Mouse (Mus musculus) heart, postnatal 4 days (tissue): ENCODE data around the gene Ctso. TPM values are rescaled to one million over a fixed set of nuclear protein-coding genes. Genes with fewer than 3 reads are reported as not detected.
A peak's percentile ranks its signal among the peaks of the same experiment; 100 is the strongest.

Experiments
- DNase-seq: peaks from one replicate; pipeline ENCODE4 v3.0.0; 2021
- total RNA-seq, 2 experiments: library from RNA; stranded (reverse); gene quantifications; 2 replicates each; pipeline ENCODE4 v1.2.3; 2021

The Ctso gene
- total RNA-seq: 1 to 10 TPM; 7.6 to 8.3 TPM

DNA sequence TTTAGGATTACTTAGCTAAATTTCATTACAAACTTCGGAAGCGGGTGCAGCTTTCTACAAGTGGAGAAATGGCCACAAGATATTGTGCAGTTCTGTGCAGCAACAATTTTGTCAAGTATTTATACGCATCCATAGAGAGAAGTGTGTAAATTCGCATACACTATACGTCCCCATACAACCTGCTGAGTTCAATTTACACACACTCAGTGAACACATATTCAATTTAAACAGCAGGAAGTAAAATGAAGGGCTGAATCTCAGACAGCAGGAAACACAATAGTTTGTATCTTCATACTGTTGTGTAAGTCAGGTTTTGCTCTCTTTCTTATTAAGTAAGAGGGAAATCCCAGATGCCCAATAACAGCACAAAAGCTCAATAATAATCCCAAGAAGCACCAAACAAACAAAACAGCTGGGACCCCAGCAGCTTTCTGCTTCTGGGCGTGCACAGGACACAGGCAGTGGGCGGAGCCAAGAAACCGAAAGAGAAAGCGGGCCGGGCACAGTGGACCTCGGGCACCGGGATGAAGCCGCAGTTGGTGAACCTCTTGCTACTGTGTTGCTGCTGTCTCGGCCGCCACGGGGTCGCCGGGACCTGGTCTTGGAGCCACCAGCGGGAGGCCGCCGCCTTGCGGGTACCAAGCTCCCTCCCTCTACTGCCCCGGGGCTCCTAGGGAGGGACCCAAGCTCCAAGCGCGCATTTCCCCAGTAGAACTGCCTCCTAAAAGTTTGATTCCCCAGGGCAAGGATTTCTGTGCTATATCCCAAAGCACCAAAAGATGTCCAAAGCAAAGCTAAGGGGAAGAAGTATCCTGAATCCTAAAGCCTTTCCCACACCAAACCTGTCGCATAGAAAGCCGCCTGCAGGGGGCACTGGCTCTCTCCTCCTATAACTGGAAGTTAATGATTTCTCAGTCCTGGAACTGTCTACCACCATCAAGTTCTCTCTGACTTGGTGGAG is at the start of gene Ctso:
Gene Ctso (plus strand): TSS at position 461 of the 961 bp plus-strand sequence.
- peak; percentile 88 for DNase-seq

GRCm38 (mm10) chr3:81883916-81884315 is 48.5 kb upstream of the Ctso start:
- DNase-seq: no peak

DNA sequence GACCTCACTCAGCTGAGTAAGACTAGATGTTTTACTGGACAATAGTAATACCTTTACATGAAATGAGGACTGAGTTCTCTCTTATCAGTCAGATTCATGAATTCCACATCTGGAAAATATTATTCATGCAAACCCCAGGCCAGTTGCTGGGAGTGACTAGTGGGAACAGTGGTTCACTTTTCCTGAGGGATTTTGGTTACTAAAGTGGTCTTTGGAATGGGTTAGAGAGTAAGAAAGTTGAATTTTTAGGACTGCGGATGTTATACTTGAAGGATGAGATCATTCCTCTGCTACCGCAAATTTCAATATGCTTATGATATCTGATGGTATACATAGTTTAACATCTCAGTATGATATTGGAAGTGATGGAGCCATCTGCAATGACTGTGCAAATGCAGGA is 46.8 kb upstream of the Ctso start:
- no peak for DNase-seq

DNA sequence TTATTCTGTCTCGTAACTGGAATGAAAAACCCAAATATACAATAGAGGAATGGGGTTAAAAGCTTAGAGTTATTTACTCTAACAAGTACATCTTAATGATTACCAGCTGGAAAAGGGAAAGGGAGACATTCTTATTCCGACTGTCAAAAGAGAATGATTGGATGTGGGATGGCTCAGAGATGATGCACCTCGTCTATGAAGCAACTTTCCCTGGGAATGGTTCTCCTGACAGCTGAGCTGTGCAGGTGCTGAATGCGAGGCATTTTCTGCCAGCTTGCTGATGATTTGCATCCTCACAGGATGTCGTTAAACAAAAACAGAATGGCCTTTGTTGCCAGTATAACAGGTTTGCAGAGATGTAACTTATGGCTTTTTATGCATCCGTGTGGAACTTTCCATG is 43.3 kb upstream of the Ctso start:
- no peak for DNase-seq

DNA sequence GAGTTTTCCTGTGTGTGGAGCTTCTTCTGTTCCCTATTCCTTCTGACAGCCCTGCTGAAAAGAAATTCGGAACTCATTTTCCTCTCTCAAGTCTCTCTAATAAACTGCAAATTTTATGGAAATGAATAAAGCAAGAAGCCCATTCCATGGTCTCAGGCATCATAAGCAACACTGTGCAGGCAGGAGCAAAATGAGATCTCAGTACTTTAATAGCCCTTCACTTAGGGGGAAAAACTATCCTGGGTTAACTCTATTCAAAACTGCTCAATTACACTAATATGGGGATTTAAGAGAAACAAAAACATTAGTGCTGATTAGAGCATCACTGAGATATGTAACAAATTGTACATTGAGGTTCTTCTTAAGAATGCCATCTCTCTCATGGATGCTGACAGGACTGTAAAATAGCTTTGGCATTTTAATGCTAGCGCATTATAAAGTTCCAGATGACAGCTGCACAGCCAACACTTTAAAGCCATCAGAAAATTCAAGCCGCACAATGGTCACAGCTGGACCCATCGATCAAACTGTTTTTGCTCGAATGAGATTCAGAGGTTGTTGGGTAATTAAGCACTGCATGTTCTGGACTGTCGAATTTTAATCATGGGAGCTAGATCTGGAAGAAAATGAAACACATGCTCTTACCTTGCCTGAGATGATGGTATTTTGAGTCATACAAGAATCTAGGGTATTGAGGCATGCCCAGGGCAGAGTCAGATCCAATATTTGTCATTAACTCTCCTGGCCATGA is 21.9 kb upstream of the Ctso start:
- no peak for DNase-seq

DNA sequence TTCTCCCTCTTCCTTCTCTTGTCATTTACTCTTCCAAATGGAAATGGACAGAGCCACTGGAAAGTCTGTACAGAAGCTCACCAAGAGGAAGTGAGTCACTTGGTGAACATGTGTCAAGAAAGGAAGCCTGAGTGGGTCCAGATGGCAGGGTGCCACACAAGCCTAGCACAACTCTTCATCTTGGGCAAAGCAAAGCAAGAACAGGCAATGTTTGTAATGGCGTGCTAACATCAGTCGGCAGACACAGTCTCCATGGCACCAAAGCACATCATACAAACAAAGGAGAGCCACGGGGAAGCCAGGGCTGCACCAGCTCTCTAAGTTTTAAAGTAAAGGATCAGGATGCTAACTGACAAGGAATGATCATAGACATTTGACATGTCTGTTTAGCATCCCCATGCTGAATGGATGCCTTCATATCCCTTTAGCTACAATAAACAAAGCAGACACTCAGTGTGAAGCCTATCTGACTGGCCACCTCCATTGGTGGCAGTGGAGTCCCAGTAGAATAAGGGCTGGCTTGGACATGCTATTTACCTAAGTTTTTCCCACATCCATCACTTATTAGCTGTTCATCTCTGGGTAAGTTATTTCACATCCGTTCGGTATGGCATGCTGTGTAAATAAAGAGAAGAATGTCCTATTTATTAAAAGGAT is 16.2 kb upstream of the Ctso start:
- peak; percentile 41 for DNase-seq

DNA sequence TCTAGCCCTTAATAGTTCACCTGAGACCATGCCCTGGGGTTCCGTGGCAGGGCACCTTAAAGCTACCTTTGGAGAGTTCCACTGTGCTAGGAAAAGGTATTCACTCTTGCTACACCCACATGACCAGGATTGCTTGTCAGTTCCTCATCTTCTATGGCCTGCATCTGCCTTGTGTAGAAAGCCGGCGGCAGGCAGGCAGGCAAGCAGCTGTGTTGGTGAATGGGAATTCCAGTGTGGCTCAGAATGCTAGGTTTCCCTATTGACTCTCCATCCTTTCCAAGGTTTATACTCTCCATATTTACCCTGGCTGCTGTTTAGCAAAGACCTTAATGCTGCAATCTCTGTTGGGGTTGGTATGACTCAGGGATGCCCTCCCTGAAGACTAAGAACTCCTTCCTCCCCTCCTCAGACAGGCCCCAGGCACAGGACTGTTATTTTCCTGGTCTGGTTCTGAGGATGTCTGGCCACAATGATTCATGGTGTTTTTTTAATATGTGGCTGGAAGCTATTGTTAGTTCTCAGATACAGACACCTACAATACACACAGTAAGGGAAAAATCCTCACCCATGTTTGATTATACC is 15.0 kb upstream of the Ctso start:
- DNase-seq: no peak

- no peak for DNase-seq
These were observed 14.2 kb upstream of the Ctso start for GRCm38 (mm10) chr3:81918215-81918614.

- DNase-seq: no peak
These were observed 12.7 kb upstream of the Ctso start for GRCm38 (mm10) chr3:81919681-81920080.

- peak; percentile 9 for DNase-seq
These were observed 9.5 kb upstream of the Ctso start for GRCm38 (mm10) chr3:81922910-81923309.

DNA sequence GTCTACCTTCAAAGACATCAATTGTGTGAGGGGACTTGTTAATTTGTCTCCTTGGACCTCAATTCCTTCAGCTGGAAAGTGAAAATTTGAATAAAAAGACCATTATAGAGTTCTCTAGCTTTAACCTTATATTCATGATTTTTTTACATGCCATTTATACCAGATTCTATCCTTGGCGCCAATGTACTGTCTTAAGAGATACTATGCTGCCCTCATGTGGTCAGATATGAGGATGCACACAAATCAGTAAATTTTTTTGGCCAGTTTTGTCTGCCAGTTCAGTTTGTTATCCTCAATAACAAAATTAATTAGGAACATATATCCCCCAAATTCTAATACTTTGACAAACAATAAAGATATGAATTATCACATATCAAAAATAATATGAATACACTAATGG is 7.5 kb upstream of the Ctso start:
- peak; percentile 51 for DNase-seq

DNA sequence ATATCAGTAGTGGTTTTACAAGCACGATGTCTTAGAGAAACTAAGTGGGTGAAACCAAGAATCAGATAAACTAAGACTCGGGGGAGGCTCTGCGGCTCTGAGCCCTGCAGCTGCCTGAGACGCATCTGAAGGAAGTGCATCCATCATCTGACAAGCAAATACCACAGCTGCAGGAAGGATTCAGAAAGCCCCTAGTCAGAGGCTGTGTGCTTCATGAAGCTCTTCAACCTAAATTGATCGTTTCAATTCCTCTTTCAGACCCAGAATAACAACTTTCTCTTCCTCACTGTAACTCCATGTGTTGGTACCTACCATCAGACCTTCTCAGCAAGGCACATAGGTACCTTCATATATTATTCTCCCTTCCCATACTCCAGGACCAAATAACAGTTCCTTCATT is 6.5 kb upstream of the Ctso start:
- no peak for DNase-seq

DNA sequence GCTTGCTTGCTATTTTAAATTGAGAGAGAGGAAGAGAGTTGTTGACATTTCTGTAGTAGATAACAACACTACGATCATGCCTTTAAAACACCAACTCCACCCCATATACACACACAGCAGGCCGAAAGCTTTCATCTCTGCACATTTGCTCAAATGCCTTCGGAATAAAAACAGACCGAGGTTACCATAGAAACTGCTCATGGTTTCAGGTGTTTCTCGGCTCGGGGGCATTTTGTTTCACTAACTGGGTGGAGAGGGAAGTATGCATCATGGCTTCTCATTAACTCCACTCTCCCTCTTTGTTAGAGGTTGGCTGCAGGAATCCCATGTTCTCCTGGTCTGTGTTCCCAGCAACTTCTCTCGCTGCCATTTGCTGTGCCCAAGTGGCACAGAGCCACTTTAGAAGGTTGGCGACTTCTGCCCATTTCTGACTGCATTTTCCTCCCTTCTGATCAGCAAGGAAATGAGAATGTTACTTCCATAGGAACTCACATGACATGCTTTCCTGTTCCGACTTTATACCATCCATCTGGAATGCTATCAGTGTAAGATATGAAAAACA is 5.6 kb upstream of the Ctso start:
- no peak for DNase-seq

GRCm38 (mm10) chr3:81929073-81929472 is 3.3 kb upstream of the Ctso start:
- DNase-seq: no peak

DNA sequence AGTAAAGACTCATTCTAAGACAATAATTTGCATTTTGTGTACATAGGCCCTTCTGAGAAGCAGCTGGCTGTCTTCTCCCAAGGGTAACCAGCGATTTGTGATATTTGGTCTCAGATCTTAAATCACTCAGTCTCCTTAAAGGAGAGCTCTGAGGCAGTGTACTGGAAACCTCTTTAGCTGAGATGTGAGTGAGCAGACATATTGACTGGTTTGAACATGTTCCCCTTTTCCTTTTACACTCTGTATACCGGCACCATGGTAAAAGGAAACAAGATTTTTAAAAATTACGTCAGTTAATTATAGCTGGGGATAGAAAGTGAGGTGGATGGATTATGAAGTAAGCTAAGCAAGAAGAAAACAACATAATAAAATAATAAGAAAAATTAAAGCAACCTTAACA is 706 bp upstream of the Ctso start:
- DNase-seq: no peak

DNA sequence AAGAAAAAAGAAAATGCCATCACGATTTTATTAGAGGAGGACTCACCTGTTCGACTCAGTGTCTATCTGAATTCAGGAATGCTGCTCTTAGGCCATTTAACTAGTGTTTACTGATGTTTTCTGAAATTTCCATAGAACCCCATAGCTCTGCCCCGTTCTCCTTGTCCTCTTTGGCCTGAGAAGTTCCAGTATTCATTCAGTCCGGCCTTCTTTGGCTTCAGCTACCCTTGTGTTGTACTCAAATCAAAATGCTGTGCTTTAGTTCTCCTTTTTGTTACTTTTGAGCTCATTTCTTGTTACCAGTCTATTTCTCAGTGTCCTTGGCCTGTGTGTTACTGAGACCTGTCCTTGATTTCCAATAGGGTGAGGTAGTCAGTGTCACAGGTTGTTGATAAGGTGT is 947 bp downstream of the Ctso start:
- DNase-seq: no peak

GRCm38 (mm10) chr3:81938924-81939323 is 6.5 kb downstream of the Ctso start:
- no peak for DNase-seq

GRCm38 (mm10) chr3:81942341-81942740 is 9.9 kb downstream of the Ctso start:
- DNase-seq: no peak

DNA sequence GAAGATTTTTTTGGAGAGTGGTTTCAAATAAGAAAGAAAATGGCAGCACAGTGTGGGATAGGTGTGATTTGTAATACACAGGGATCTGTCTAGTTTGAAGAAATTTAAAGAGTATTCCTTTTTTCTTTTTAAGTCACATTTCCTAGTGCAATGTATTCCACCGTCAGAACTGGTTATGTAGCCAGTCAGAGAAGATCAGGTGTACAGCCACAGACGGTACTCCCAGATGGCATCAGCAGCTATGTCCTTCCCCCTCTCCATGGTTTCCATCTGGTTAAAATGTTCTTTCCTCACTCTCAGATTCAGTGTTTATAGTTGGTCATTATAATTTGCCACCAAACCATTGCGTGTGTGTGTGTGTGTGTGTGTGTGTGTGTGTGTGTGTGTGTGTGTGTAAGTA is 10.7 kb downstream of the Ctso start:
- no peak for DNase-seq

DNA sequence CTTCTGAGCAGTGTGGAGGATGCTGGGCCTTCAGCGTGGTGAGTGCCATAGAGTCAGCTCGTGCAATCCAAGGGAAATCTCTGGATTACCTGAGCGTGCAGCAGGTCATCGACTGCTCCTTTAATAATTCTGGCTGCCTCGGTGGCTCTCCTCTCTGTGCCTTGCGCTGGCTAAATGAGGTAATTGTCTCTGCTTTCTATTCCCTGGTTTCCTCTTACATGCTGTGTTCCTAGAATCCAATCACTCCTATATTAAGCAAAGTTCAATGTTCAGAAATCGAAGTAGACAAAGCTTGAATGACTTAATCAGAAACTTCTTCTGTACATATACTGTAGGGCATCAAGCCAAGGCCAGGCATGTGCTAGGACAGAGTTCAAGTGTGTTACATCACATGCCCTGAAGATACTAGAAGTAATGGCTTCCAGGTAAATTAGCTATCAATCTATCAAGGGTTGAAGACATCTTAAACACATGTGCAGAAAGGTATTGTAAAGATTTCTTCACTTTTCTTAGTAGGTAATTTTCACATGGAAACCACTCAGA is 12.5 kb downstream of the Ctso start:
- DNase-seq: no peak

- no peak for DNase-seq
These were observed 16.6 kb downstream of the Ctso start for GRCm38 (mm10) chr3:81949048-81949447.

DNA sequence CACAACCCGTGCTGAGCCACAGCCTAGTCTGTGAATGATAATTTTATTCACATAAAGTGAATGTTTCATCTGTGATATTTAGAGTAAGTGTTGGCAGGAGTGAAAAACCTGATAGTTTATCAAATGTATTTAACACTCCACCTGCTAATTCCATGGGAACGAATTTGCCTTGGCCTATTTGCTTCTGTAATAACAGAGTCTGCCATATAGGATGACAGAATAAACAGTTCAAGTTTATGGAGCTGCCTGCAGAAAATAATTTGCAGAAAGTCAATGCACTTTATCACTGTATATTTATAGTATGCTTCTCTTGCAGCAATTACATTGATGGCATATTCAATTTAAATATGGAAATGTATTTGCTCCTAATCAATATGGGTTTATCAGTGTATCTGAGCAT is 19.4 kb downstream of the Ctso start:
- DNase-seq: no peak
